Mouse (Mus musculus) heart, embryonic 13.5 days (tissue): Measurements from ENCODE around the gene Cep72. TPM values are rescaled to one million over a fixed set of nuclear protein-coding genes. Genes with fewer than 3 reads are reported as not detected.

Experiments used
- ATAC-seq: fragments of 200-750 bp; cut with Nextera tagmentation; 2 replicates; pipeline ENCODE4 v1.8.0; 2017; ENCODE audit warnings: moderate TSS enrichment; ENCODE audit not compliant: insufficient number of reproducible peaks, low FRiP score, low TSS enrichment; ENCODE audit errors: extremely low read depth
- H3K27ac ChIP-seq: fragments of 300-500 bp; sonication (generic); replicated peaks from 2 replicates; pipeline ENCODE4 v1.5.1; 2015; ENCODE audit warnings: moderate library complexity, mild to moderate bottlenecking, inconsistent platforms
- H3K27me3 ChIP-seq: fragments of 300-500 bp; sonication (generic); replicated peaks from 2 replicates; pipeline ENCODE4 v1.6.1; 2015; ENCODE audit warnings: mild to moderate bottlenecking, inconsistent platforms
- H3K36me3 ChIP-seq: fragments of 300-500 bp; sonication (generic); 2 replicates; pipeline ENCODE4 v1.6.1; 2015; ENCODE audit warnings: mild to moderate bottlenecking, inconsistent platforms
- H3K4me1 ChIP-seq: fragments of 300-500 bp; sonication (generic); 2 replicates; pipeline ENCODE4 v1.6.1; 2015; ENCODE audit warnings: inconsistent platforms
- H3K4me2 ChIP-seq: fragments of 300-500 bp; sonication (generic); 2 replicates; pipeline ENCODE4 v1.6.1; 2015; ENCODE audit warnings: inconsistent platforms, mild to moderate bottlenecking, moderate library complexity
- H3K4me3 ChIP-seq: fragments of 300-500 bp; sonication (generic); 2 replicates; pipeline ENCODE4 v1.5.1; 2015; ENCODE audit warnings: moderate library complexity, mild to moderate bottlenecking, inconsistent platforms
- H3K9ac ChIP-seq: fragments of 300-500 bp; sonication (generic); 2 replicates; pipeline ENCODE4 v1.6.1; 2015; ENCODE audit warnings: inconsistent platforms, mild to moderate bottlenecking, moderate library complexity
- H3K9me3 ChIP-seq: fragments of 300-500 bp; sonication (generic); 2 replicates; pipeline ENCODE4 v1.6.1; 2016; ENCODE audit warnings: inconsistent platforms
- WGBS: fragments of 180-500 bp; shearing (Covaris S2); methylation state at CpG from one replicate; pipeline ENCODE4 v1.1.7; 2015; ENCODE audit warnings: mixed read lengths; 5-methylcytosine and 5-hydroxymethylcytosine counted together
- polyA plus RNA-seq: library from polyadenylated mRNA; unstranded; fragments of >200 nt; fragmentation: Nextera tagmentation; extraction: Ambion mirVana; gene quantifications from 2 replicates; pipeline ENCODE4 v1.2.1, GENCODE M21; 2015

Cep72 gene
- polyA plus RNA-seq: 11.5 and 11.7 TPM in 2 replicates

DNA sequence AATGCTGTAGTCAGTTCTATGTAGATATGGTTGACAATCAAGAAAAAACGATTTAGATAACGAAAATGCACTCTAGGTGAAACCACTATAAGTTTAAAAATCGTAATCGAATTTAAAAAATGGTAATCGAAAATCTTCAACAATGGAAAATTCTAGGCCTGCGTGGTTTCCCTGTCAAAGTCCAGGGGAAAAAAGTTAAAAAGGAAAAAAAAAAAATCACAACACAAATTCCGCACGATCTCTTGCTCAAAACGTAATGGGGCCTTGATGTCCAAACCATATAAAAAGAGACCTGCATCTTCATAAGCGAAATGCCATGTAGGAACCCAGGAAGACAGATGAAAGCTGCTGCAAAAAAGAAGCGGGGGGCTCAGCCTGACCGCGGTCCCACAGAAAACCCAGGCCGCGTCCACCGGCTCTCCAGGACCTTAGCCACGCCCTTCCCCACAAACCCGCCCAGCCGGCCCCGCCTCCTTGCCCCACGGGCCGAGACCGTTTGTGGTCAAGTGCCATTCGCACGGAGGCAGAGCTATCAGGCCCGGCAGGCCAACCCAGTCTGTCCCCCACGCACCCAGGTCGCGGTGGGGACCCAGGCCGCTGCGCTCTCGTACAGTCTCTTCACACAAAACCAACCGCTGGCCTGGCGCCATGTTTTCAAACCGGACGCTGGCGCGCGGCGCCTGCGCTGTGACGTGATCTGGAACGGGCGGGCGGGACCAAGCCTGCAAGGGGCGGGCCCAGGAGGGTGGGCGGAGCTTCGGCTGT lies at the start of gene Cep72:
Cep72 (minus strand) TSS at position 687 of the 765 bp plus-strand sequence.
- peak; percentile 91 for ATAC-seq
- Histone ChIP-seq H3K27ac (peak within 1 kb of the TSS; percentile 88), H3K9ac (peak within 1 kb of the TSS; percentile 87), H3K4me2 (peak within 1 kb of the TSS; percentile 73), H3K36me3 (peaks cover 14% of the 10 kb centered on the region), H3K27me3 (no peaks in the 10 kb centered on the region), H3K9me3 (no peaks in the 10 kb centered on the region), H3K4me1 (peaks cover 7% of the 10 kb centered on the region), H3K4me3 (peak within 1 kb of the TSS; percentile 80)
- WGBS: 3% methylated on average over 48 of the region's 48 CpGs

DNA sequence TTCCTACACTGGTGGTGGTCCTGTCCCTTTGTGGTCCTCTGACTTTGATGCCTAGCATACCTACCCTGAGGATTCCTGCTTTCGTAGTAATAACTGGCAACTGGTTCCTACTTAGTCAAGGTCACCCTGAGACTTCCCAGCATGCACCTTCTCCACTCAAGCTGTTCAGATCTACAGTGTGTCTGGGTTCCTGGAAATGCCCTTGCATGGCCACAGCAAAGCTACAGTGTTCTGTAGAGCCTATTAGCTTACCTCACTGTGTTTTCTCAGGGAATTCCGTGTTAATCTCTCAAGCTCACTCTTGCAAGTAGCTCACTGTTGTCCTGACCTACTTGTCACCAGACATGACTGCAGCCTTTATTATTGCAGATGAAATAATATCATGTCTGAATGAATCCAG lies 45.3 kb upstream of the Cep72 start:
- H3K27me3 ChIP-seq: no peaks in the 10 kb centered on the region
- no peak for ATAC-seq
- H3K4me3 ChIP-seq: no peak overlapping the region
- no peak overlapping the region for H3K9ac ChIP-seq
- 0 out of 2 replicates have a peak, but pooled peaks cover 9% of the 10 kb centered on the region for H3K4me1 ChIP-seq
- H3K4me2 ChIP-seq: no peak overlapping the region
- WGBS: 57% methylated on average over 2 of the region's 2 CpGs
- no peak overlapping the region for H3K27ac ChIP-seq
- no peaks in the 10 kb centered on the region for H3K36me3 ChIP-seq
- H3K9me3 ChIP-seq: no peaks in the 10 kb centered on the region

DNA sequence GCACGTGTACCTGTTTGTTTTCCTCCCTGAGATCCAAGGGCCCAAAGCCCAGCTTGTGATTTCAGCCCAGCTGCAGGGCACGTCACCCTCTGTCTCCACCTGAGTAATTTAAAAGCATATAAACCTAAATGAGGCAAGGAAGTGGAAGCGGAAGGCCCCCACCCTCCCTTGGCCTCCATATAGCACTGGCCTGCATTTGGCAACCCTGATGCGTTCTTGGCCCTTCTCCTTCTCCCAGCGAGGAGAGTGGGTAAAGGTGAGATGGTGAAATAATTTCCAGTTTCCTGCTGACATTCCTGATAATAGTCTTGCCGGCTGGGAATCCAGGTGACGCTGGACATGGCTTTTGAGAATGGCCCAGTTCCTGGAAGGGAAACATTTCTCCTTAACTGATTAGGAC lies 42.3 kb upstream of the Cep72 start:
- Histone ChIP-seq H3K9ac (no peak overlapping the region), H3K36me3 (no peaks in the 10 kb centered on the region), H3K4me1 (peaks cover 9% of the 10 kb centered on the region), H3K27ac (no peak overlapping the region), H3K27me3 (no peaks in the 10 kb centered on the region), H3K4me3 (no peak overlapping the region), H3K9me3 (no peaks in the 10 kb centered on the region), H3K4me2 (no peak overlapping the region)
- 68% methylated on average over 7 of the region's 7 CpGs for WGBS
- no peak for ATAC-seq

DNA sequence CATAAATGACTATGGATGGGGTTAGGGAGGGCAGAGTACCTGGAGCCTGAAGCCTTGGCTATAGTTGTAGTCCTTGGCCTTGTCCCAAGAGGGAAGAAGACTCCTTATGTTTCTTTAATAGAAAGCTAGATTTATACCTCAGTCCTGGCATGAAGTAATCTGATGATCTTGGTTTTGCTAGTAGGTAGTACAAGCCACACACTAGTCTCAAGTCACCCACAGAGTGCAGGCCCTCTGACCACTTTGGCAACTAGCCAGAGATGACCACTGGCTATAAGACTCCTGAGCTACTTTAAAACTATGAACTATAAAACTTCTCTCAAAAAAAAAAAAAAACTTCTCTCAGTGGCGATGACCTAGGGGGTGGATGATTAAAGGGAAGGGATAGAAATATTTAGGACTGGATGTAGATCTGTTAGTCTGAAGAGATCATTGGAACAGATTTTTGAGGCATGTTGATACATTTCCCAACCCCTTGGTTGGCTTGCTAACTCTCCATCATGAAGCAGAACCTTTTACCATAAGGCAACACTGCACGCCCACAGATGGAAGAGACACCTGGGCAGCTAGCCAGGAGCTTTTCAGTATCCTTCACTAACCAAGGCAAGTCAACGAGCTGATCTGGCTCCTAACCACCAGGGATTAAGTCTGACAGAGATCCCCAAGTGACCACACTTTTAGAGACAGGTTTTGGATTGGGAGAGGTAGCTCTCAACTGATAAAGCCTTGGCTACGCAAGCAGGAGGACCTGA lies 40.9 kb upstream of the Cep72 start:
- Histone ChIP-seq H3K4me1 (peaks cover 17% of the 10 kb centered on the region), H3K4me2 (no peak overlapping the region), H3K36me3 (no peaks in the 10 kb centered on the region), H3K9me3 (no peaks in the 10 kb centered on the region), H3K9ac (no peak overlapping the region), H3K27me3 (no peaks in the 10 kb centered on the region), H3K4me3 (no peak overlapping the region), H3K27ac (no peak overlapping the region)
- 66% methylated on average over 4 of the region's 4 CpGs for WGBS
- ATAC-seq: no peak

DNA sequence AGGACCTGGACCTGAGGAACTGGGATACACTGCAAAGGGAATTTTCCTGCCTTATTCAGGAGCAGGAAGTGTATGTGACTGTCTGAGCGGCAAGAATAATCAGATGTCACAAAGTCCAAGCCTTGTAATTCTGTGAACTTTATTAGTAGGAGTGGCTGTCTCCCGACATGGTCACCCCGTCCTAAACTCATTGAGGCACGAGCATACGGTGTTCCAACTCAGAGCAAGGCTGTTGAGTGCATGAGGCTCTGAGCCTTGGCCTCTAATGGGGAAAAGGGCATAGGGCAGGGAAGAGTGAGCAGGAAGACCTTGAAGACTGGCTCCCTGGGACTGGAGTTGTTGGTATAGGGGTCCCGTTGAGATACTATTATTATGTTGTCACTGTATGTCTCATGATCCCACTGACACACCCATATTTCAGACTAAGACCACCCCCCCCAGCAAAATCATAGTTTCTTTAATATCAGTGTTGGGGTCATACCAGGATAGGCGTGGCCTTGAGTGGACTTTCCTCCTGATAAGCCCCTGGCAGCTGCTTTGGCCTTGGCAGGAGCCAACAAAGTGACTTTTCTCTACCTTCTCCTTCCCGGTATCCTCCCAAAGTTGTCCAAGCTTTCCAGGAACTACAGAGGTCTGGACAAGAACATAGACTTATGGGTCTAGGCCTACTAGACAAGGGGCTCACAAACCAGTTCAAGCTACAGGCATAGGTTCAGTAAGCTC lies 40.2 kb upstream of the Cep72 start:
- H3K27me3 ChIP-seq: no peaks in the 10 kb centered on the region
- no peaks in the 10 kb centered on the region for H3K9me3 ChIP-seq
- ATAC-seq: no peak
- peaks cover 12% of the 10 kb centered on the region for H3K4me1 ChIP-seq
- no peak overlapping the region for H3K9ac ChIP-seq
- H3K4me3 ChIP-seq: no peak overlapping the region
- H3K4me2 ChIP-seq: no peak overlapping the region
- H3K36me3 ChIP-seq: no peaks in the 10 kb centered on the region
- no peak overlapping the region for H3K27ac ChIP-seq
- WGBS: 75% methylated on average over 8 of the region's 8 CpGs

DNA sequence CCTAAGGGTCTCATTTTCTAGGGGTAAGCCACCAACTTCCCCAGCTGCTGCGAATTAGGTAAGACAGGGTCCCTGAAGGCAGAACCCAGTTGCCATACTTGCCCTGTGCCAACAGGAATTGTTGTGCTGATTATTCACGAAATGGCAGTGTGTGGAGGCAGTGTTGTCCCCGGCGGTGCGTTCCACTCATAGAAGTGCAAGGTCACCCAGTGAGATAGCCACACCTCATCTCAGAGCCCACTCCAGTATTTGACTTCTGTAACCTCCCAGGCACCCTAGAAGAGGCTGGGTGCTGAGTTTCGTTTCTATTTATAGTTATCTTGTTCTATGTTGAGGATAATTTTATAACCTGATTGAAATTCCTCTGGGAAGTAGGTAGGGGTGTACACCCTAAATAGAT lies 36.8 kb upstream of the Cep72 start:
- peak overlapping the region; percentile 14 for H3K4me2 ChIP-seq
- no peaks in the 10 kb centered on the region for H3K27me3 ChIP-seq
- H3K27ac ChIP-seq: peak overlapping the region; percentile 9; the same call in 1 of the 2 replicates
- 58% methylated on average over 6 of the region's 6 CpGs for WGBS
- no peak overlapping the region for H3K4me3 ChIP-seq
- peaks cover 11% of the 10 kb centered on the region for H3K4me1 ChIP-seq
- ATAC-seq: no peak
- H3K36me3 ChIP-seq: no peaks in the 10 kb centered on the region
- H3K9ac ChIP-seq: no peak overlapping the region
- no peaks in the 10 kb centered on the region for H3K9me3 ChIP-seq

DNA sequence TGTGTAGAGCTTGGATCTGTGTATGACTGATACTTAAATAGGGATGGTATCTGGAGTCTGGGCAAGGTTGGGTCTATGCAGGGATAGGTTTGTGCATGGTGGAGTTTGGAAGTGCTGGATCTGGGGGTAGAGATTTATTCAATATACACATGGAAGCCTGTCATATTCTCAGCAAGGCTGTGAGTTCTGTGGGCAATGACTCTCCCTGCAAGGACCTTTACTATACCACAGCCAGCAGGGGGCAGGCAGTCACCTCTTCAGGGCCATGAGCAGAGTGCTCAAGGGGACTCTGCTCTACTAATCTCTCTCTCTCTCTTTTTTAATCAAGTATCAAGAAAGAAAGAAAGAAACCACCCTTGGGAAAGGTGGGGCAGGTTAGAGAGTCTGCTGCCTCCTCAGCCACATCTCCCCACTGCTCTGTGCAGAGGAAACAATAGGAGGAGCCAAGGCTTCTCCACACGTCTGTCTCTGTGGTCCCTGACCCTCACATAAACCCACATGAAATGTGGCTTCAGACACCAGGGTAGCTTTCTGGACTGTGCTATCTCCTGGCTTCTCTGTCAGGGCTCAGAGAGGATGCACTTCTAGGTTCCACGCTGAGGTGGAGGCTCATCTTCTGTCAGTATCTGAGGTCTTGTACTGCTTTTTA lies 34.7 kb upstream of the Cep72 start:
- ATAC-seq: no peak
- Histone ChIP-seq H3K4me2 (no peak overlapping the region), H3K27me3 (no peaks in the 10 kb centered on the region), H3K4me1 (peaks cover 15% of the 10 kb centered on the region), H3K27ac (no peak overlapping the region), H3K9ac (no peak overlapping the region), H3K9me3 (no peaks in the 10 kb centered on the region), H3K4me3 (no peak overlapping the region), H3K36me3 (no peaks in the 10 kb centered on the region)
- WGBS: 34% methylated on average over 2 of the region's 2 CpGs

DNA sequence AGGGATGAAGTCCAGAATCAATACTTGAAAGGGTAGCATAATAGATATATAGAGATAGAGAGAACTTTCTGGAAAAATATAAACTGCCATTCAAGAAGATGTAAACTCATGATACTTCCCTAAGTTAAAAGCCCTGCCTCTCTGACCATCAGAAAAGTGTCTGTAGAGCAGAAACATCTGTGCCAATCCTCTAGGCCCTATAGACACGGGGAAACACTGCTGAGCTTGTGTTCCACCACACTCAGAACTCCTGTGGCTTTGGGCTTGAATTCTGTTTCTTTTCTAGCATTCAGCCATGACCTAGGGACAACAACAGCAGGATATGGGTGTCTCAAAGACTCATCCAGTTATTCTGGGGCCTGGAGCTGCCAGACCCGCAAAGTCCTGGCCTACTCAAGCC lies 33.8 kb upstream of the Cep72 start:
- ATAC-seq: no peak
- H3K27me3 ChIP-seq: no peaks in the 10 kb centered on the region
- no peaks in the 10 kb centered on the region for H3K36me3 ChIP-seq
- H3K9me3 ChIP-seq: no peaks in the 10 kb centered on the region
- no peak overlapping the region for H3K27ac ChIP-seq
- peaks cover 19% of the 10 kb centered on the region for H3K4me1 ChIP-seq
- H3K4me3 ChIP-seq: no peak overlapping the region
- no peak overlapping the region for H3K4me2 ChIP-seq
- no peak overlapping the region for H3K9ac ChIP-seq
- WGBS: 49% methylated on average over 2 of the region's 2 CpGs

DNA sequence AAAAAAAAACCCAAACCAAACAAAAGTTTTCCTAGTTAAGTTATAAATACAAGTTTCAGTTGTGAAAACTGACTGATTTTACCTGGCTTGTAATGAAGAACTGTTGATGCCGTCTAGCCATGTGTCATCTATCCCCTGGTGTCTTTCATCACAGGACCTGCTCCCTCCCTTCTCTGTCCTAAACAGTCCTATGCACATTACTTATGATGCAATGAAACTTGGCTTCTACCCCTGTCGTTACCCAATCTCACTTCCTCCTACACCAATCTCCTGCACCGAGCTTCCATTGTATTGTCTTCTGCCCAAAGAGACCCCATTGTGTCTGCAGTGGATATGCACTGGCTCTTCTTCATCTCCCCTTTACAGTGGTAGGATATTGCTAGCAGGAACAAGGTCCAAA lies 28.2 kb upstream of the Cep72 start:
- Histone ChIP-seq H3K36me3 (no peaks in the 10 kb centered on the region), H3K27ac (no peak overlapping the region), H3K4me1 (peaks cover 8% of the 10 kb centered on the region; the same call in 1 of the 2 replicates), H3K9ac (no peak overlapping the region), H3K27me3 (no peaks in the 10 kb centered on the region), H3K4me3 (no peak overlapping the region), H3K9me3 (no peaks in the 10 kb centered on the region), H3K4me2 (no peak overlapping the region)
- 60% methylated on average over 3 of the region's 3 CpGs for WGBS
- no peak for ATAC-seq

DNA sequence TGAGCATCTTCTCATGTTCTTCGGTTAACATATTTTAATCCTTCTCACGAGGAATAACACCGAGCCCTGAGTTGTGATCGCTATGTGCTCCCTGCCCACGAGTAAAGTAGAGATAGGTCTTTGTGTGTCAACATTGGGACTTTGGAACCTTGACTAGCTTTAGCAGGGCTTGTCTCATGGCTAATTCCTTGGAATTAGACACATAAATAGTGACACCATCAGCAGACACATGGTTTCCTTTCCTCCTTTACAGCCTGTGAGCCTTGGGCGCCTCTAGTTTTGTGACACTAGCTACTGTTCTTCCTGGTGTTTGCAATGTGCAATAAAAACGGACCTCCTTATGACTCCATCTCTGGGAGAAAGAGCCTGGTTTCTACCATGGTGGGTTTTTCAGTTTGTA lies 11.3 kb upstream of the Cep72 start:
- Histone ChIP-seq H3K4me1 (no peaks in the 10 kb centered on the region), H3K27ac (no peak overlapping the region), H3K9ac (no peak overlapping the region), H3K4me3 (no peak overlapping the region), H3K9me3 (no peaks in the 10 kb centered on the region), H3K4me2 (no peak overlapping the region), H3K36me3 (no peaks in the 10 kb centered on the region), H3K27me3 (peaks cover 15% of the 10 kb centered on the region; the same call in 1 of the 2 replicates)
- ATAC-seq: no peak
- WGBS: 75% methylated on average over 7 of the region's 7 CpGs

DNA sequence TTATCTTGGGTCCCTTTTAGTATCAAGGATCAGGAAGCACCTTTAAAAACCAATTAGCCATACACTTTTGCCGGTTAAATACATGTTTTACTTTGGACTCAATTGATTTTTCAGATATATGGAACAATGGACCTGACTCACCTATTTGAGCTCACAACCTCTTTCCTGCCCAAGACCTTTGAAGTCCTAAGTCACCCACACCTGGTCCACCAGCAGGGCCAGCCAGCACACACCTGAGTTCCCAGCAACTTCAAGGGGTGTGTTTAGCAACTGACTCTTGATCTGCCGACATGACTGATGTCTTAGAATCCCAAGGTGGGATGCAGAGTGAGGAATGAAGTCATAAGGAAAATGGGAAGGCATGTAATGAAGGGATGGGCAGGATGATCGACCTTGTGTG lies 9.6 kb upstream of the Cep72 start:
- no peaks in the 10 kb centered on the region for H3K4me1 ChIP-seq
- ATAC-seq: no peak
- no peak overlapping the region for H3K27ac ChIP-seq
- no peak overlapping the region for H3K4me3 ChIP-seq
- H3K27me3 ChIP-seq: peaks cover 8% of the 10 kb centered on the region; the same call in 1 of the 2 replicates
- no peaks in the 10 kb centered on the region for H3K36me3 ChIP-seq
- H3K9ac ChIP-seq: no peak overlapping the region
- no peaks in the 10 kb centered on the region for H3K9me3 ChIP-seq
- H3K4me2 ChIP-seq: no peak overlapping the region
- WGBS: 74% methylated on average over 3 of the region's 3 CpGs
